Mouse (Mus musculus): ENCODE data around the gene Rnf135. TPM values are rescaled to one million over a fixed set of nuclear protein-coding genes. Genes with fewer than 3 reads are reported as not detected.
"Not testable (repeated sequence)": the region's sequence is repeated elsewhere in the genome, so short reads cannot be mapped to it uniquely, and the experiment has no call there.

Rnf135 gene
- total RNA-seq, 2 experiments from 2014 or later: 3.5 to 4.1 TPM

- intact Hi-C loops (cut with DNase I): no loop called here
- no peak for DNase-seq (ENCODE audit: extremely low spot score in 1 of 2, low spot score in 2 of 2)
These were observed 27.7 kb upstream of the Rnf135 start for GRCm38 (mm10) chr11:80155961-80156360.

DNA sequence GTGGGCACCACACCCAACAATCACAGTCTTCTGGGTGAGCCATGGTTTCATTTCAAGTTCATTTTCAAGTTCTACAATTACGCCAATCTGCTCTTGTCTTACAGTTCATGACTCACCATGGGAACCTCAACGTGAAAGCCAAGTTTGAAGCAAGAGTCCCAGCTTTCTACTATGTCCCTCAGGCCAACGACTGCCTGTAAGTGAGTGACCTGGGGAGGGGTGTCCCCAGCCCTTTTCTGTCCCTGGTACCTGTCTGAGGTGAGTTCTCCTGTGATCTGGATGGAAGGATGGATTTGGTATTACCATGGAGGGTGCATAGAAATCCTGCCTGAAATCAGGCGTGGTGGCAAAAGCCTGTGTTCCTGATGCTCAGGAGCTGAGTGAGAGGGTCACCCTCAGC is 26.8 kb upstream of the Rnf135 start:
- intact Hi-C loops (cut with DNase I): no loop called here
- DNase-seq (ENCODE audit: extremely low spot score in 1 of 2, low spot score in 2 of 2): no peak

DNA sequence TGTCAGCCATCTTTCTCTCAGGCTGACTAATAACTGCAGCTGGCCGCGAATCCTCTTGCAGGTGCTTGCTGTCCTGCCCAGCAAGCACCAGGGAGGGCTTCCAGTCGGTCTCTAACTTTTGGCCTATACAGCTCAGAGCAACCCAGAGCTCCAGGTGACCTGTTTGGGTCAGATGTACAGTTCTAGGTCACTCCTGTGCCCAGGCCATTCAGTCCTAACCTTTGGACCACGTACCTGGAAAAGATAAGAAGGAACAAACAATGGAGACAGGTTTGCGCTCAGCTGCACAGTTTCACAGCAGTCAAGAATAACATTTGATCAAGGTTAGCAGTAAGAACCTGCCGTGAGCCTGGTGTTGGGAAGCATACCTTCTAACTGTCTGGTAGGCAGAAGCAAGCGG is 24.6 kb upstream of the Rnf135 start:
- intact Hi-C loops (cut with DNase I): no loop called here
- DNase-seq (ENCODE audit: extremely low spot score in 1 of 2, low spot score in 2 of 2): no peak

GRCm38 (mm10) chr11:80161041-80161440 is 22.6 kb upstream of the Rnf135 start:
- no peak for DNase-seq (ENCODE audit: extremely low spot score in 1 of 2, low spot score in 2 of 2)
- intact Hi-C loops (cut with DNase I): no loop called here

- intact Hi-C loops (cut with DNase I): no loop called here
- DNase-seq (ENCODE audit: extremely low spot score in 1 of 2, low spot score in 2 of 2): no peak
These were observed 20.1 kb upstream of the Rnf135 start for GRCm38 (mm10) chr11:80163362-80164116.

GRCm38 (mm10) chr11:80164224-80164623 is 19.4 kb upstream of the Rnf135 start:
- intact Hi-C loops (cut with DNase I): no loop called here
- no peak for DNase-seq (ENCODE audit: extremely low spot score in 1 of 2, low spot score in 2 of 2)

DNA sequence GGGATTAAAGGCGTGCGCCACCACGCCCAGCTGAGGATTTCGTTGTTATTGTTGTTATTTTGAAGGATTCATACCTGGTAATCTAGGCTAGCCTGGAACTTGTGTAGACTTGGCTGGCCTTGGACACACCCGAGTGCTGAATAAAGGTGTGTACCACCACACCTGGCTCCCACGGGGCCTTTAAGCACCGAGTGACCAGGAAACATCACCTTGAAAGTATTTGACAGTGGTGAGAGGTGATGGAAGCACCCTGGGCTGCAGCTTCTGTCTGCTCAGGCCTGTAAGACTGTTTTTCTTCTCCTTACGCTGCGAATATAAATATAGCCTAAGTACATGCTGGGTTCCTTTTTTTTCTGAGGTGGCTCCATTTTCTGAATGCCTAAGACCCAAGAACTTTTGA is 15.5 kb upstream of the Rnf135 start:
- DNase-seq (ENCODE audit: extremely low spot score in 1 of 2, low spot score in 2 of 2): no peak
- intact Hi-C loops (cut with DNase I): no loop called here

GRCm38 (mm10) chr11:80168611-80169249 is 14.9 kb upstream of the Rnf135 start:
- intact Hi-C loops (cut with DNase I): no loop called here
- no peak for DNase-seq (ENCODE audit: extremely low spot score in 1 of 2, low spot score in 2 of 2)

DNA sequence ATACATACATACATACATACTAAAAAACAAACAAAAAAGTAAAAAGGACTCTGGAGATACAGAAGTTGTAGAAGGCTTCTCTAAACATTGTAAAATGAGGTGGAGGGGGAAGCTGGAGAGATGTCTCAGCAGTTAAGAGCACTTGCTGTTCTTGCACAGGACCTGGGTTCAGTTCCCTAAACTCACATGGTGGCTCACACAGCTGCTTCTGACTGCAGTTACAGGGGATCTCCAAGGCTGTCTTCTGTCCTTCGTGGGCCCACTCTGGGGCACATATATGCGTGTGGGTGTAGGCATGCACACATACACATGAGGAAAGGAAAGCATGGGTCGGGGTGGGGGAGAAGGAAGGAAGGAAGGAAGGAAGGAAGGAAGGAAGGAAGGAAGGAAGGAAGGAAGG is 14.0 kb upstream of the Rnf135 start:
- DNase-seq (ENCODE audit: extremely low spot score in 1 of 2, low spot score in 2 of 2): no peak
- intact Hi-C loops (cut with DNase I): no loop called here

- no peak for DNase-seq (ENCODE audit: extremely low spot score in 1 of 2, low spot score in 2 of 2)
- intact Hi-C loops (cut with DNase I): no loop called here
These were observed 13.3 kb upstream of the Rnf135 start for GRCm38 (mm10) chr11:80170351-80170750.

- intact Hi-C loops (cut with DNase I): no loop called here
- DNase-seq (ENCODE audit: extremely low spot score in 1 of 2, low spot score in 2 of 2): no peak
These were observed 11.8 kb upstream of the Rnf135 start for GRCm38 (mm10) chr11:80171884-80172283.

DNA sequence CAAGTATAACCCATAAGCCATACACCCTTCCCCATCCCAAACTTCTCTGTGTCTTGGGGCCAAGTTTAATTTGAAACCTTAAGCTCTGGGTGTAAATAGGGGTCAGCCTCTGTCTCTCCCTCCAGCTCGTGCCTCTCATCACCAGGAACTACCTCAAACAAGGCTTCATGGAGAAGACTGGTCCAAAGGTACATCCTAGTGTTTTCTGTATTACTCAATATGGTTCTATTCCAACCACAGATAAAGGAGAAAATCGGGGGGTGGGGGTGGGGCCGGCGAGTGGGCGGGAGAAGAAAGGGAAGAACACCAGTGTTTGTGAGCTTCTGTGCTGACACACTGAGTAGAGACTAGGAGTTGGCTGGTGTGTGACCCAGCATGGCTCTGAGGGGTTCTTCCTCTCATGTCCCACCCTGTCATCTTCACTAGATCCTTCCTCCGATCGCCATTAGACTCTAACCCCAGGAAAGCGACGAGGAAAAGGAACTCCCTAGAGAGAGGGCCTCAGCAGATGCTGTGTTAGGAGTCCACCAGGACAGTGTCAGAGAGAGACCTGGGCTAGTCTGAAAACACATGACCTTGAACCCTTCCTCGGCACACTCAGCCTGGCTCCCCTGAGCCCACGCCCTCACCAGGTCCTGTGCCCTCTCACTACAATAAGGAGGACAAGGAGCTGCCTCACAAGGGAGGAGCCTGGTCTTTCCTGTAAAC is 9.5 kb upstream of the Rnf135 start:
- intact Hi-C loops (cut with DNase I): no loop called here
- DNase-seq (ENCODE audit: extremely low spot score in 1 of 2, low spot score in 2 of 2): no peak

DNA sequence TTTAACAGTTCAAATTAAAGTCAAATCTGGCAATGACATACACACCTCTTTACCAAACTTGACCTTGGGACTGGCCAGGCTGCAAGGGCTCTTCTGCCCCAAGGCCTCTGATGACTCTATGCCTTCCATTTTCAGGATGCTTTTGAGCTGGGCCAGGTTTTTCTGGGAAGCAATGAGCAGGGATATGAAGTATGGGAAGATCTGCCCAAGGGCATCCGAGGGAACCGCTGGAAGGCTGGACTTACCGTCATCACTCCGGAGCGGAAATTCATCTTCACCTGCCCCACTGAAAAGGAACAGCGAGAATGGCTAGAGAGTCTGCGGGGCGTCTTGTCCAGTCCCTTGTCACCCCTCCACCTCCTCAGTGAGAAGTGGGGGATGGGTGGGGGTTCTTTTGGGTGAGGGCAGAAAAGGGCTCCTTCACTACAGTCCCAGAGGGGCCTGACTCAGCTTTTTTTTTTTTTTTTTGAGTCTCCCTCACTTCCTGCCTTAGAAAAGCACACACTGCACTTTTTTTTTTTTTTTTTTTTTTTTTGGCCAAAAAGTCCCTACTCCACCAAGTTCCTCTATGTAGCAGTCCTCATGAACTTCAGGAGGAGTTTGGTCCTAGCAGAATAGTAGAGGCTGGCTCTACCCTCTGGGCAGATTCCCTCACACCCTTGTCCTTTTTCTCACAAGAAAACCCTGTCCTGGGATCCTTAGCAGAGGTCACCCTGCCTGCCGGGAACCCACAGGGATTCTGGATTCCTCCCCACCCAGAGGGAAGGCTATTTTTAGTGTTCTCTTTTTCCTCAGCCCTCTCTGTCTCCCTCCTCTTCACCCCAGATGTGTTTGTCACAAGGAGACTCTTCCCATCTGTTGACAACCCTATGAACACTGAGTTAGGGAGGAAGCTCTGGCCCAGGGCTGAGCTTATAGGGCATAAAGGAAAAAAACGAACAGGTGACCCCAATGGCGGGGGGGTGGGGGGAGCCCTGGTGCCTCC is 6.4 kb upstream of the Rnf135 start:
- peak; percentile 30 to 74 for DNase-seq (ENCODE audit: extremely low spot score in 1 of 2, low spot score in 2 of 2)
- intact Hi-C loops (cut with DNase I): no loop called here

DNA sequence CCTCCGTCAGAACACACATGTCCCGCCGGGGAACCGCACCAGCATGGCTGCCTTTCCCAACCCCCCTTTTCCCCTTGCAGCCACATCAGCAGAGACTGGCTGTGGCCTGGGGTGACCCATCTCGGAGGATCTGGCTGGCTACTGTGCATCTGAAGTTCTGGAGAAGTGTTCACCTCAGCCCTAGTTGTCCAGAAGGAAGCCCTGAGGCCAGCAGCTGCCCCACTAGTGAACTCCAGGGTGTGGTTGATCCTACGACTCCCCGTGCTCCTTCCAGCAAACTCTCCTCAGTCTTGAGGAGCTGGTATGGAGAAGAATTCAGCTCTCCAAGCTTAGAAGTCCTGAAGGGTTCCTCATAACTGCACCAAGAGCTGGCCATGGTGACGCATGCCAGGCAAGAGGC is 5.3 kb upstream of the Rnf135 start:
- DNase-seq (ENCODE audit: extremely low spot score in 1 of 2, low spot score in 2 of 2): no peak
- intact Hi-C loops (cut with DNase I): no loop called here

- intact Hi-C loops (cut with DNase I): no loop called here
- DNase-seq (ENCODE audit: extremely low spot score in 1 of 2, low spot score in 2 of 2): no peak
These were observed 2.5 kb upstream of the Rnf135 start for GRCm38 (mm10) chr11:80181021-80181749.

DNA sequence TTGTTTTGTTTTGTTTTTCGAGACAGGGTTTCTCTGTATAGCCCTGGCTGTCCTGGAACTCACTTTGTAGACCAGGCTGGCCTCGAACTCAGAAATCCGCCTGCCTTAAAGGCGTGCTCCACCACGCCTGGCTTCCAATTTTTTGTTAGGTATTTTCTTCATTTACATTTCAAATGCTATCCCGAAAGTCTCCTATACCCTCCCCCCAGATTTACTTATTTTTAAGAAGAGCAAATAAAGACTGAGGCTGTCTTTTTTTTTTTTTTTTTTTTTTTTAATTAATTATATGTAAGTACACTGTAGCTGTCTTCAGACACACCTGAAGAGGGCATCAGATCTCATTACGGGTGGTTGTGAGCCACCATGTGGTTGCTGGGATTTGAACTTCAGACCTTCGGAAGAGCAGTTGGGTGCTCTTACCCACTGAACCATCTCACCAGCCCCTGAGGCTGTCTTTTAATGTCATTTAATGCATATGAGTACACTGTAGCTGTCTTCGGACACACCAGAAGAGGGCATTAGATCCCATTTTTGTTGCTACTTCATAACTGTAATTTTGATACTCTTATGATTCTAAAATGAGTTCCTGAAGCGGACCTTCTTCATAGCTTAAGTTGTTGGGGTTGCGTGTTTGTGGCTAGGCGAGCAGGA is 472 bp upstream of the Rnf135 start:
- intact Hi-C loops (cut with DNase I): not testable (repeated sequence)

DNA sequence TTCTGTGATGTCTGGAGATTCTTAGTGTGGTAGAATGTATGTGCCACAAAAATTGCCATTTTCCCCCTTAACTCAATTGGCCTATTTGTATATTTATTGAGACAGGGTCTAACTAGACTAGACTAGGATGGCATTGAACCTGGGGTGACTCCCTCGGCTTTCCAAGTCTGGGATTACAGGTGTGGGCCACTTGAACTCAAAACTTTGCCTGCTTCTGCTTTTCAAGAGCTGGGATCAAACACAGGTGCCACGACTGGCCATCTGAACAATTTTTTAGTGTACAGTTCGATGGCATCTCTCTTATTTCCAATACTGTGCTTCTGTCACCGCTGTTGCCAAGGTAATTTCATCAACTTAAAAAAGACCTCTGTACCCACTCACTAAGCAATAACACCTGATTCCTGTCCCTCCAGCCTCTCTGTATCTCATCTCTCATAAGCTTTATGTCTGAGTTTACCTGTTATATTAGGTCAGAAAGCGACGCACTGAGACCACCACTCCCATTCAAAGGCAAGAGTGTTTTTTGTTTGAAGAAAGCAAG is 950 bp downstream of the Rnf135 start:
- intact Hi-C loops (cut with DNase I): no loop called here
- no peak for DNase-seq (ENCODE audit: extremely low spot score in 1 of 2, low spot score in 2 of 2)

More for the DNA sequence above, 472 bp upstream of the Rnf135 start:
- DNase-seq (ENCODE audit: extremely low spot score in 1 of 2, low spot score in 2 of 2): not testable (repeated sequence)

Measured in left cerebral cortex, postnatal 10 days (tissue).